Mouse (Mus musculus) limb, embryonic 11.5 days (tissue): ENCODE results near the gene Gbf1. TPM values are rescaled to one million over a fixed set of nuclear protein-coding genes. Genes with fewer than 3 reads are reported as not detected.
A peak's percentile ranks its signal among the peaks of the same experiment; 100 is the strongest.

Source experiments
- ATAC-seq: fragments of 200-750 bp; cut with Nextera tagmentation; 2 replicates; pipeline ENCODE4 v1.8.0; 2017; ENCODE audit warnings: low read depth; ENCODE audit not compliant: insufficient number of reproducible peaks, low FRiP score, low TSS enrichment
- DNase-seq: peaks from one replicate; pipeline ENCODE4 v3.0.0-alpha.2; 2015; ENCODE audit warnings: low spot score
- H3K27ac ChIP-seq: fragments of 300-500 bp; sonication (generic); replicated peaks from 2 replicates; pipeline ENCODE4 v1.5.1; 2014; ENCODE audit warnings: low read depth, mild to moderate bottlenecking, low read length
- H3K27me3 ChIP-seq: fragments of 300-500 bp; sonication (generic); 2 replicates; pipeline ENCODE4 v1.6.1; 2014; ENCODE audit warnings: mild to moderate bottlenecking, low read length, mixed read lengths; ENCODE audit not compliant: control insufficient read depth, insufficient read depth
- H3K36me3 ChIP-seq: fragments of 300-500 bp; sonication (generic); 2 replicates; pipeline ENCODE4 v1.6.1; 2014; ENCODE audit warnings: mild to moderate bottlenecking, low read length, moderate library complexity, mixed read lengths; ENCODE audit not compliant: control insufficient read depth, insufficient read depth
- H3K4me1 ChIP-seq: fragments of 300-500 bp; sonication (generic); 2 replicates; pipeline ENCODE4 v1.6.1; 2014; ENCODE audit warnings: low read length, mixed read lengths; ENCODE audit not compliant: control insufficient read depth, insufficient read depth
- H3K4me2 ChIP-seq: fragments of 300-500 bp; sonication (generic); 2 replicates; pipeline ENCODE4 v1.6.1; 2014; ENCODE audit warnings: low read depth, mild to moderate bottlenecking, moderate library complexity; ENCODE audit not compliant: severe bottlenecking
- H3K4me3 ChIP-seq: fragments of 300-500 bp; sonication (generic); 2 replicates; pipeline ENCODE4 v1.5.1; 2014; ENCODE audit warnings: low read depth, low read length
- H3K9ac ChIP-seq: fragments of 300-500 bp; sonication (generic); 2 replicates; pipeline ENCODE4 v1.6.1; 2014; ENCODE audit warnings: mild to moderate bottlenecking, low read length
- H3K9me3 ChIP-seq: fragments of 300-500 bp; sonication (generic); 2 replicates; pipeline ENCODE4 v1.6.1; 2016; ENCODE audit warnings: low read length; ENCODE audit not compliant: control insufficient read depth
- WGBS: fragments of 180-500 bp; shearing (Covaris S2); extraction: QIAGEN DNeasy Blood & Tissue Kit; methylation state at CpG from one replicate; pipeline ENCODE4 v1.1.7; 2014; 5-methylcytosine and 5-hydroxymethylcytosine counted together
- polyA plus RNA-seq: library from polyadenylated mRNA; unstranded; fragments of >200 nt; fragmentation: Nextera tagmentation; extraction: Ambion mirVana; gene quantifications from 2 replicates; pipeline ENCODE4 v1.2.1, GENCODE M21; 2014

Gene Gbf1
- polyA plus RNA-seq, result 35.0 and 37.8 TPM in 2 replicates

- Histone ChIP-seq H3K4me3 (peak within 1 kb of the TSS; percentile 77), H3K4me2 (peak within 1 kb of the TSS; percentile 76), H3K9ac (peak within 1 kb of the TSS; percentile 56), H3K27ac (no peak within 1 kb of the TSS), H3K36me3 (no peaks in the 10 kb centered on the region), H3K9me3 (no peaks in the 10 kb centered on the region), H3K4me1 (peaks cover 20% of the 10 kb centered on the region), H3K27me3 (peaks cover 28% of the 10 kb centered on the region)
- DNase-seq (peak; percentile 90), ATAC-seq (peak; percentile 92)
- WGBS, result under 1% methylated on average over 37 of the region's 37 CpGs
Observed at GRCm38 (mm10) chr19:46152127-46152803, at the start of gene Gbf1. TSS of gene Gbf1 (plus strand) at chr19:46152509.

- no peaks in the 10 kb centered on the region for H3K4me1 ChIP-seq
- H3K9ac ChIP-seq, result no peak overlapping the region
- 94% methylated on average over 6 of the region's 6 CpGs for WGBS
- no peak overlapping the region for H3K4me3 ChIP-seq
- no peak overlapping the region for H3K27ac ChIP-seq
- no peak overlapping the region for H3K4me2 ChIP-seq
- ATAC-seq (no peak), DNase-seq (no peak)
- H3K36me3 ChIP-seq, result no peaks in the 10 kb centered on the region
- no peaks in the 10 kb centered on the region for H3K27me3 ChIP-seq
- no peaks in the 10 kb centered on the region for H3K9me3 ChIP-seq
Observed at GRCm38 (mm10) chr19:46103437-46104186, 48.7 kb upstream of the Gbf1 start.

GRCm38 (mm10) chr19:46104187-46104557 is 48.1 kb upstream of the Gbf1 start:
- H3K9ac ChIP-seq, result no peak overlapping the region
- H3K27ac ChIP-seq, result no peak overlapping the region
- no peaks in the 10 kb centered on the region for H3K36me3 ChIP-seq
- H3K9me3 ChIP-seq, result no peaks in the 10 kb centered on the region
- H3K4me3 ChIP-seq, result no peak overlapping the region
- DNase-seq (no peak), ATAC-seq (no peak)
- no peak overlapping the region for H3K4me2 ChIP-seq
- H3K27me3 ChIP-seq, result no peaks in the 10 kb centered on the region
- 89% methylated on average over 2 of the region's 2 CpGs for WGBS
- no peaks in the 10 kb centered on the region for H3K4me1 ChIP-seq

GRCm38 (mm10) chr19:46110214-46110613 is 42.1 kb upstream of the Gbf1 start:
- Histone ChIP-seq H3K27ac (no peak overlapping the region), H3K4me1 (no peaks in the 10 kb centered on the region), H3K9me3 (no peaks in the 10 kb centered on the region), H3K9ac (no peak overlapping the region), H3K4me2 (no peak overlapping the region), H3K4me3 (no peak overlapping the region), H3K27me3 (no peaks in the 10 kb centered on the region), H3K36me3 (no peaks in the 10 kb centered on the region)
- WGBS, result 76% methylated on average over 2 of the region's 2 CpGs
- no peak for DNase-seq
- ATAC-seq, result no peak

- Histone ChIP-seq H3K27ac (no peak overlapping the region), H3K9me3 (no peaks in the 10 kb centered on the region), H3K4me3 (no peak overlapping the region), H3K36me3 (no peaks in the 10 kb centered on the region), H3K9ac (no peak overlapping the region), H3K4me2 (no peak overlapping the region), H3K4me1 (no peaks in the 10 kb centered on the region), H3K27me3 (no peaks in the 10 kb centered on the region)
- no peak for DNase-seq
- ATAC-seq, result no peak
- WGBS, result 83% methylated on average over 5 of the region's 5 CpGs
Observed at GRCm38 (mm10) chr19:46110781-46111180, 41.5 kb upstream of the Gbf1 start.

GRCm38 (mm10) chr19:46114617-46115016 is 37.7 kb upstream of the Gbf1 start:
- no peaks in the 10 kb centered on the region for H3K4me1 ChIP-seq
- no peak overlapping the region for H3K4me3 ChIP-seq
- DNase-seq, result no peak
- no peaks in the 10 kb centered on the region for H3K9me3 ChIP-seq
- no peak for ATAC-seq
- no peak overlapping the region for H3K9ac ChIP-seq
- no peak overlapping the region for H3K4me2 ChIP-seq
- no peaks in the 10 kb centered on the region for H3K27me3 ChIP-seq
- no peaks in the 10 kb centered on the region for H3K36me3 ChIP-seq
- 58% methylated on average over 4 of the region's 4 CpGs for WGBS
- no peak overlapping the region for H3K27ac ChIP-seq

GRCm38 (mm10) chr19:46119458-46119857 is 32.9 kb upstream of the Gbf1 start:
- ATAC-seq, result no peak
- Histone ChIP-seq H3K4me2 (no peak overlapping the region), H3K4me1 (no peaks in the 10 kb centered on the region), H3K36me3 (no peaks in the 10 kb centered on the region), H3K27ac (no peak overlapping the region), H3K9ac (no peak overlapping the region), H3K27me3 (no peaks in the 10 kb centered on the region), H3K9me3 (no peaks in the 10 kb centered on the region), H3K4me3 (no peak overlapping the region)
- 93% methylated on average over 3 of the region's 3 CpGs for WGBS
- no peak for DNase-seq

GRCm38 (mm10) chr19:46120872-46121271 is 31.4 kb upstream of the Gbf1 start:
- Histone ChIP-seq H3K9ac (no peak overlapping the region), H3K27ac (no peak overlapping the region), H3K4me3 (no peak overlapping the region), H3K27me3 (no peaks in the 10 kb centered on the region), H3K4me1 (no peaks in the 10 kb centered on the region), H3K36me3 (no peaks in the 10 kb centered on the region), H3K9me3 (no peaks in the 10 kb centered on the region), H3K4me2 (no peak overlapping the region)
- DNase-seq (no peak), ATAC-seq (no peak)
- WGBS, result 73% methylated on average over 6 of the region's 6 CpGs
